Mouse (Mus musculus) kidney, embryonic 16.5 days (tissue): ENCODE data around the gene Plac9a. TPM values are rescaled to one million over a fixed set of nuclear protein-coding genes. Genes with fewer than 3 reads are reported as not detected.
A peak's percentile ranks its signal among the peaks of the same experiment; 100 is the strongest.
"Not testable (repeated sequence)": the region's sequence is repeated elsewhere in the genome, so short reads cannot be mapped to it uniquely, and the experiment has no call there.

Experiments used
- ATAC-seq: fragments of 200-750 bp; cut with Nextera tagmentation; 2 replicates; pipeline ENCODE4 v1.8.0; 2017; ENCODE audit warnings: moderate TSS enrichment; ENCODE audit not compliant: low FRiP score, low TSS enrichment
- H3K27ac ChIP-seq: fragments of 300-500 bp; sonication (generic); 2 replicates; pipeline ENCODE4 v1.5.1; 2014; ENCODE audit warnings: low read length
- H3K27me3 ChIP-seq: fragments of 300-500 bp; sonication (generic); 2 replicates; pipeline ENCODE4 v1.6.1; 2014; ENCODE audit warnings: low read length, control low read depth, mixed read lengths; ENCODE audit not compliant: insufficient read depth
- H3K36me3 ChIP-seq: fragments of 300-500 bp; sonication (generic); 2 replicates; pipeline ENCODE4 v1.6.1; 2014; ENCODE audit warnings: low read length, control low read depth, mixed read lengths; ENCODE audit not compliant: insufficient read depth
- H3K4me1 ChIP-seq: fragments of 300-500 bp; sonication (generic); 2 replicates; pipeline ENCODE4 v1.6.1; 2014; ENCODE audit warnings: low read length, control low read depth, mixed read lengths; ENCODE audit not compliant: insufficient read depth
- H3K4me2 ChIP-seq: fragments of 300-500 bp; sonication (generic); replicated peaks from 2 replicates; pipeline ENCODE4 v1.6.1; 2014; ENCODE audit warnings: low read depth, low read length
- H3K4me3 ChIP-seq: fragments of 300-500 bp; sonication (generic); 2 replicates; pipeline ENCODE4 v1.5.1; 2014; ENCODE audit warnings: mild to moderate bottlenecking, low read length
- H3K9ac ChIP-seq: fragments of 300-500 bp; sonication (generic); replicated peaks from 2 replicates; pipeline ENCODE4 v1.6.1; 2014; ENCODE audit warnings: low read length
- H3K9me3 ChIP-seq: fragments of 300-500 bp; sonication (generic); 2 replicates; pipeline ENCODE4 v1.6.1; 2016; ENCODE audit warnings: low read length, control low read depth
- WGBS: fragments of 180-500 bp; shearing (Covaris S2); extraction: QIAGEN DNeasy Blood & Tissue Kit; methylation state at CpG from one replicate; pipeline ENCODE4 v1.1.7; 2014; 5-methylcytosine and 5-hydroxymethylcytosine counted together
- polyA plus RNA-seq: library from polyadenylated mRNA; unstranded; fragments of >200 nt; fragmentation: Nextera tagmentation; extraction: Ambion mirVana; gene quantifications from 2 replicates; pipeline ENCODE4 v1.2.1, GENCODE M21; 2015

The Plac9a gene
- polyA plus RNA-seq, 1 experiment from 2014 or later, result not detected

GRCm38 (mm10) chr14:25895686-25896085, 7.2 kb downstream of the Plac9a start:
- ATAC-seq, H3K4me2 ChIP-seq, H3K27ac ChIP-seq, H3K36me3 ChIP-seq, H3K9me3 ChIP-seq, H3K9ac ChIP-seq, H3K4me3 ChIP-seq, H3K27me3 ChIP-seq, H3K4me1 ChIP-seq: not testable (repeated sequence)
- WGBS, result no CpG with 5 or more reads among the region's 7 CpGs

GRCm38 (mm10) chr14:25894566-25894965, 8.3 kb downstream of the Plac9a start:
- not testable (repeated sequence) for H3K27me3 ChIP-seq, H3K27ac ChIP-seq, H3K9ac ChIP-seq, H3K4me2 ChIP-seq, H3K9me3 ChIP-seq, H3K36me3 ChIP-seq, H3K4me3 ChIP-seq, ATAC-seq, H3K4me1 ChIP-seq
- WGBS, result no CpG with 5 or more reads among the region's 3 CpGs

GRCm38 (mm10) chr14:25885886-25886285, 17.0 kb downstream of the Plac9a start:
- not testable (repeated sequence) for H3K27ac ChIP-seq, H3K4me3 ChIP-seq, ATAC-seq, H3K36me3 ChIP-seq, H3K27me3 ChIP-seq, H3K9me3 ChIP-seq, H3K9ac ChIP-seq, H3K4me1 ChIP-seq, H3K4me2 ChIP-seq
- WGBS, result no CpG with 5 or more reads among the region's 12 CpGs

GRCm38 (mm10) chr14:25881769-25882168, 21.1 kb downstream of the Plac9a start:
- H3K4me1 ChIP-seq, H3K36me3 ChIP-seq, H3K4me3 ChIP-seq, H3K9me3 ChIP-seq, ATAC-seq, H3K9ac ChIP-seq, H3K27ac ChIP-seq, H3K27me3 ChIP-seq, H3K4me2 ChIP-seq: not testable (repeated sequence)
- WGBS, result no CpG with 5 or more reads among the region's 9 CpGs

GRCm38 (mm10) chr14:25876640-25877039, 26.3 kb downstream of the Plac9a start:
- not testable (repeated sequence) for H3K27ac ChIP-seq, H3K4me2 ChIP-seq, H3K36me3 ChIP-seq, H3K4me3 ChIP-seq, H3K9ac ChIP-seq, H3K9me3 ChIP-seq, H3K27me3 ChIP-seq, ATAC-seq, H3K4me1 ChIP-seq
- no CpG with 5 or more reads among the region's 7 CpGs for WGBS

- no peaks in the 10 kb centered on the region for H3K9me3 ChIP-seq
- H3K4me2 ChIP-seq, result no peak overlapping the region
- H3K4me3 ChIP-seq, result no peak overlapping the region
- no peaks in the 10 kb centered on the region for H3K27me3 ChIP-seq
- 0 out of 2 replicates have a peak, but pooled peaks have one; percentile 37 for ATAC-seq
- H3K9ac ChIP-seq, result no peak overlapping the region
- WGBS, result 80% methylated on average over 8 of the region's 8 CpGs
- peaks cover 9% of the 10 kb centered on the region; the same call in 1 of the 2 replicates for H3K4me1 ChIP-seq
- H3K36me3 ChIP-seq, result no peaks in the 10 kb centered on the region; the same call in 1 of the 2 replicates
- H3K27ac ChIP-seq, result no peak overlapping the region
Observed at GRCm38 (mm10) chr14:25872461-25873415, 30.2 kb downstream of the Plac9a start.

GRCm38 (mm10) chr14:25869135-25869878, 33.6 kb downstream of the Plac9a start:
- Histone ChIP-seq H3K27ac (no peak overlapping the region), H3K4me1 (peaks cover 17% of the 10 kb centered on the region; the same call in 1 of the 2 replicates), H3K9me3 (no peaks in the 10 kb centered on the region), H3K4me2 (no peak overlapping the region), H3K27me3 (no peaks in the 10 kb centered on the region), H3K36me3 (no peaks in the 10 kb centered on the region; the same call in 1 of the 2 replicates), H3K4me3 (no peak overlapping the region), H3K9ac (no peak overlapping the region)
- WGBS, result 62% methylated on average over 9 of the region's 9 CpGs
- ATAC-seq, result no peak

- H3K9ac ChIP-seq, result no peak overlapping the region
- H3K27me3 ChIP-seq, result no peaks in the 10 kb centered on the region
- H3K9me3 ChIP-seq, result no peaks in the 10 kb centered on the region
- no peak overlapping the region for H3K27ac ChIP-seq
- H3K4me1 ChIP-seq, result peaks cover 17% of the 10 kb centered on the region; the same call in 1 of the 2 replicates
- H3K4me2 ChIP-seq, result no peak overlapping the region
- 80% methylated on average over 3 of the region's 4 CpGs for WGBS
- ATAC-seq, result no peak
- no peak overlapping the region for H3K4me3 ChIP-seq
- no peaks in the 10 kb centered on the region; the same call in 1 of the 2 replicates for H3K36me3 ChIP-seq
Observed at GRCm38 (mm10) chr14:25868706-25869105, 34.2 kb downstream of the Plac9a start.

- Histone ChIP-seq H3K4me3 (no peak overlapping the region), H3K4me1 (peaks cover 17% of the 10 kb centered on the region; the same call in 1 of the 2 replicates), H3K27me3 (no peaks in the 10 kb centered on the region), H3K4me2 (no peak overlapping the region), H3K9ac (no peak overlapping the region), H3K27ac (no peak overlapping the region), H3K36me3 (no peaks in the 10 kb centered on the region; the same call in 1 of the 2 replicates), H3K9me3 (no peaks in the 10 kb centered on the region)
- no peak for ATAC-seq
- WGBS, result 50% methylated on average over 6 of the region's 6 CpGs
Observed at GRCm38 (mm10) chr14:25867834-25868233, 35.1 kb downstream of the Plac9a start.
